Mouse (Mus musculus) inflammation-experienced regulatory T-cells, adult 16 weeks (primary cell): ENCODE data around the gene Mrgprb5. TPM values are rescaled to one million over a fixed set of nuclear protein-coding genes. Genes with fewer than 3 reads are reported as not detected.

ENCODE experiments used
- polyA plus RNA-seq: library from polyadenylated mRNA; unstranded; fragments of 100-300 nt; shearing (Covaris generic); gene quantifications from one replicate; pipeline ENCODE4 v1.2.1, GENCODE M21; 2017

The Mrgprb5 gene
- not detected for polyA plus RNA-seq

DNA sequence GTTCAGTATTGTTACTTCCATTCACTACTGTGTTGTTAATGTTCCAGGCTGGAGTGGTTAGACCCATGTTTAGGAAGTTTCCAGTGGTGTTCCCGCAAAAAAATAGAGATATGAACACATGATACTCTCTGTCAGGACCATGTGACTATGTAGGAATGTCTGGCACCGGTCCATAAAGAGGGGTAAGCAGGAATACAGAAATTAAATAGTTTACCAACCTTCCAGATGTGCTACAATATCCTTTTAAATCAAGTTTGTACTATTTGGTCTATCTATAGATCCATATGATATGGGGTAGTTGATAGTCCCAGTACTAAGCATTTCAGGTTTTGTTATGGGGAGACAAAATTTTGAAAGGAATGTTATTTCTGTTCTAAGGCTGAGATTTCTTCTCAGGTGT is at the start of gene Mrgprb5:
Mrgprb5 (minus strand) TSS at position 101 of the 400 bp plus-strand sequence.

GRCm38 (mm10) chr7:48199188-48199587 is 30.4 kb upstream of the Mrgprb5 start, which contains the start of gene Mrgprb4:
Gene Mrgprb4, minus strand, starts transcription at chr7:48199288.

Other genes starting within 250 kb of the Mrgprb5 start
- not detected for gene Mrgpra4, start 186.9 kb downstream of the Mrgprb5 start, polyA plus RNA-seq
- gene Mrgprx1, start 141.4 kb downstream of the Mrgprb5 start, polyA plus RNA-seq, result not detected
- gene Mrgprb4, start 30.3 kb upstream of the Mrgprb5 start, polyA plus RNA-seq, result not detected
- gene Mrgprb8, start 219.5 kb upstream of the Mrgprb5 start, polyA plus RNA-seq, result not detected